Mouse (Mus musculus) intestine, embryonic 14.5 days (tissue): ENCODE results near the gene Gm8947. TPM values are rescaled to one million over a fixed set of nuclear protein-coding genes. Genes with fewer than 3 reads are reported as not detected.
"Not testable (repeated sequence)": the region's sequence is repeated elsewhere in the genome, so short reads cannot be mapped to it uniquely, and the experiment has no call there.

Experiments used
- ATAC-seq: fragments of 200-750 bp; cut with Nextera tagmentation; replicated peaks from 2 replicates; pipeline ENCODE4 v1.8.0; 2017; ENCODE audit warnings: low read depth, moderate number of reproducible peaks, moderate TSS enrichment, moderate library complexity; ENCODE audit not compliant: low FRiP score, low TSS enrichment
- DNase-seq: peaks from one replicate; pipeline ENCODE4 v3.0.0-alpha.2; 2018; ENCODE audit warnings: low spot score
- H3K27ac ChIP-seq: fragments of 300-500 bp; sonication (generic); 2 replicates; pipeline ENCODE4 v1.5.1; 2014; ENCODE audit warnings: low read depth, mild to moderate bottlenecking, control low read depth
- H3K27me3 ChIP-seq: fragments of 300-500 bp; sonication (generic); replicated peaks from 2 replicates; pipeline ENCODE4 v1.6.1; 2014; ENCODE audit warnings: low read length, control low read depth; ENCODE audit not compliant: control insufficient read depth, insufficient read depth
- H3K36me3 ChIP-seq: fragments of 300-500 bp; sonication (generic); 2 replicates; pipeline ENCODE4 v1.6.1; 2014; ENCODE audit warnings: low read length, control low read depth; ENCODE audit not compliant: control insufficient read depth, insufficient read depth
- H3K4me1 ChIP-seq: fragments of 300-500 bp; sonication (generic); replicated peaks from 2 replicates; pipeline ENCODE4 v1.6.1; 2014; ENCODE audit warnings: low read length, control low read depth, mixed read lengths; ENCODE audit not compliant: control insufficient read depth, insufficient read depth
- H3K4me2 ChIP-seq: fragments of 300-500 bp; sonication (generic); 2 replicates; pipeline ENCODE4 v1.6.1; 2014; ENCODE audit warnings: low read length
- H3K4me3 ChIP-seq: fragments of 300-500 bp; sonication (generic); 2 replicates; pipeline ENCODE4 v1.5.1; 2014; ENCODE audit warnings: low read depth, low read length, control low read depth, mixed read lengths
- H3K9ac ChIP-seq: fragments of 300-500 bp; sonication (generic); 2 replicates; pipeline ENCODE4 v1.6.1; 2014; ENCODE audit warnings: mild to moderate bottlenecking, low read length
- H3K9me3 ChIP-seq: fragments of 300-500 bp; sonication (generic); 2 replicates; pipeline ENCODE4 v1.6.1; 2016; ENCODE audit warnings: low read length, control low read depth; ENCODE audit not compliant: control insufficient read depth
- WGBS: fragments of 180-500 bp; shearing (Covaris S2); extraction: QIAGEN DNeasy Blood & Tissue Kit; methylation state at CpG from one replicate; pipeline ENCODE4 v1.1.7; 2014; 5-methylcytosine and 5-hydroxymethylcytosine counted together
- polyA plus RNA-seq: library from polyadenylated mRNA; unstranded; fragments of >200 nt; fragmentation: Nextera tagmentation; extraction: Ambion mirVana; gene quantifications from 2 replicates; pipeline ENCODE4 v1.2.1, GENCODE M21; 2014

The Gm8947 gene
- polyA plus RNA-seq, 1 experiment from 2014 or later = 0.32 TPM

- not testable (repeated sequence) for H3K9me3 ChIP-seq, H3K27me3 ChIP-seq
- WGBS = 89% methylated on average over 4 of the region's 8 CpGs
These were observed 17.7 kb downstream of the Gm8947 start, which contains the start of gene Gm47996 for GRCm38 (mm10) chr1:151209824-151210355. Gene Gm47996, plus strand, starts transcription at chr1:151210131.

GRCm38 (mm10) chr1:151211666-151212065 lies 19.5 kb downstream of the Gm8947 start:
- not testable (repeated sequence) for ATAC-seq, H3K27me3 ChIP-seq, H3K4me1 ChIP-seq, H3K9ac ChIP-seq, H3K36me3 ChIP-seq, DNase-seq, H3K9me3 ChIP-seq, H3K4me3 ChIP-seq, H3K4me2 ChIP-seq, H3K27ac ChIP-seq
- 87% methylated on average over 5 of the region's 5 CpGs for WGBS

More at GRCm38 (mm10) chr1:151209824-151210355, 17.7 kb downstream of the Gm8947 start, which contains the start of gene Gm47996:
- not testable (repeated sequence) for H3K4me2 ChIP-seq, H3K9ac ChIP-seq, H3K4me1 ChIP-seq, DNase-seq, H3K27ac ChIP-seq, ATAC-seq, H3K36me3 ChIP-seq, H3K4me3 ChIP-seq

DNA sequence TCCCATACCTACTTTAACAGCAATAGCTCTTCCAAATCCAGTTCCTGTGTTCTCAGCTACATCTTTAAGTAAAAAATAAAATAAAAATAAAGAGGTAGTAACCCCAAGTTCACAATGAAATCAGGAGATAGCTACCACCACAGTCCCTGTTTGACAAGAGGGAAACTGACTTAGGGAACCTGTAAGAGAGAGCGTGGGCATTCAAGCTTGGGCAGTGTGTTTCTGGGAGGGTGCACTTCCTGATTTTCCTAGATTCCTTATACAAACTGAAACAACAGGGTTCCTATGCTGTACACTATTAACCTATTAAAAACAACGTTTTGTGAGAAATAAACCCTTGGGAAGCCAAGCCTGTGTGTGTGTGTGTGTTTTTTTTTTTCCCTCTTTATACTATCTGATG lies 22.7 kb downstream of the Gm8947 start:
- 0 out of 2 replicates have a peak, but pooled peaks cover 2% of the 10 kb centered on the region for H3K4me1 ChIP-seq
- DNase-seq (no peak), ATAC-seq (no peak)
- no peak overlapping the region for H3K27ac ChIP-seq
- 74% methylated on average over 2 of the region's 2 CpGs for WGBS
- H3K9ac ChIP-seq = no peak overlapping the region
- H3K4me2 ChIP-seq = no peak overlapping the region
- H3K4me3 ChIP-seq = no peak overlapping the region
- H3K9me3 ChIP-seq = no peaks in the 10 kb centered on the region
- no peaks in the 10 kb centered on the region for H3K36me3 ChIP-seq
- no peaks in the 10 kb centered on the region for H3K27me3 ChIP-seq

GRCm38 (mm10) chr1:151215985-151216384 lies 23.8 kb downstream of the Gm8947 start:
- H3K4me2 ChIP-seq = no peak overlapping the region
- 41% methylated on average over 1 of the region's 1 CpGs for WGBS
- H3K27ac ChIP-seq = no peak overlapping the region
- no peak overlapping the region for H3K4me3 ChIP-seq
- no peak overlapping the region for H3K9ac ChIP-seq
- no peaks in the 10 kb centered on the region for H3K9me3 ChIP-seq
- H3K36me3 ChIP-seq = no peaks in the 10 kb centered on the region
- H3K27me3 ChIP-seq = no peaks in the 10 kb centered on the region
- ATAC-seq (peak; percentile 72; the same call in 1 of the 2 replicates), DNase-seq (no peak)
- 0 out of 2 replicates have a peak, but pooled peaks cover 2% of the 10 kb centered on the region for H3K4me1 ChIP-seq

- no peak for DNase-seq
- no peaks in the 10 kb centered on the region for H3K9me3 ChIP-seq
- H3K27ac ChIP-seq = no peak overlapping the region
- 0 out of 2 replicates have a peak, but pooled peaks cover 2% of the 10 kb centered on the region for H3K4me1 ChIP-seq
- WGBS = 71% methylated on average over 3 of the region's 3 CpGs
- H3K27me3 ChIP-seq = no peaks in the 10 kb centered on the region
- H3K36me3 ChIP-seq = no peaks in the 10 kb centered on the region
- H3K4me2 ChIP-seq = no peak overlapping the region
- H3K4me3 ChIP-seq = no peak overlapping the region
- H3K9ac ChIP-seq = no peak overlapping the region
- ATAC-seq = no peak
These were observed 24.2 kb downstream of the Gm8947 start for GRCm38 (mm10) chr1:151216417-151216816.

DNA sequence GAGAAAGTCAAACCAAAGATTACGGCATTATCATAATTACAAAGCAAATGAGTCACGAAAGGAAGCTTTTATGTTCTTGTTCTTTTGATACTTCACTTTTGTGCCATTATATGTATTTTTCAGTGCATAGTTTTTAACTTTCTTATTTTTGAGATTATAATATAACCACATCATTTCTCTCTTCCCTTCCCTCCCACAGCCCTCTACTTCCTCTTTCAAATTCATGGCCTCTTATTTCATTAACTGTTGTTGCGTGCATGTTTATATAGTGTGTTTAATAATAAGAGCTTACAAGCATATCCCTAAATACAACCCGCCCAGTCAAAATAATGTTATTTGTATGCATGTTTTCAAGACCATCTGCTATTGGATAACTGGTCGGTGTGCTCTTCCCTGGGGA lies 26.9 kb downstream of the Gm8947 start:
- Histone ChIP-seq H3K27ac (no peak overlapping the region), H3K4me1 (0 out of 2 replicates have a peak, but pooled peaks cover 2% of the 10 kb centered on the region), H3K4me3 (no peak overlapping the region), H3K9ac (no peak overlapping the region), H3K4me2 (no peak overlapping the region), H3K9me3 (no peaks in the 10 kb centered on the region), H3K36me3 (no peaks in the 10 kb centered on the region), H3K27me3 (no peaks in the 10 kb centered on the region)
- ATAC-seq = no peak
- 89% methylated on average over 5 of the region's 5 CpGs for WGBS
- DNase-seq = no peak

GRCm38 (mm10) chr1:151220098-151220497 lies 27.9 kb downstream of the Gm8947 start:
- no peaks in the 10 kb centered on the region for H3K27me3 ChIP-seq
- no peak for ATAC-seq
- no peak for DNase-seq
- no peaks in the 10 kb centered on the region for H3K4me1 ChIP-seq
- WGBS = 70% methylated on average over 7 of the region's 7 CpGs
- H3K36me3 ChIP-seq = no peaks in the 10 kb centered on the region
- H3K4me3 ChIP-seq = no peak overlapping the region
- H3K27ac ChIP-seq = no peak overlapping the region
- H3K4me2 ChIP-seq = no peak overlapping the region
- no peaks in the 10 kb centered on the region for H3K9me3 ChIP-seq
- no peak overlapping the region for H3K9ac ChIP-seq

- ATAC-seq = no peak
- no peaks in the 10 kb centered on the region for H3K27me3 ChIP-seq
- H3K9me3 ChIP-seq = no peaks in the 10 kb centered on the region
- no peak overlapping the region for H3K9ac ChIP-seq
- DNase-seq = no peak
- no peak overlapping the region for H3K4me3 ChIP-seq
- H3K4me2 ChIP-seq = no peak overlapping the region
- H3K36me3 ChIP-seq = no peaks in the 10 kb centered on the region
- 86% methylated on average over 10 of the region's 10 CpGs for WGBS
- no peak overlapping the region for H3K27ac ChIP-seq
- no peaks in the 10 kb centered on the region for H3K4me1 ChIP-seq
These were observed 30.5 kb downstream of the Gm8947 start for GRCm38 (mm10) chr1:151222561-151223267.

GRCm38 (mm10) chr1:151223377-151223776 lies 31.2 kb downstream of the Gm8947 start:
- no peak overlapping the region for H3K4me2 ChIP-seq
- ATAC-seq (no peak), DNase-seq (no peak)
- 71% methylated on average over 1 of the region's 1 CpGs for WGBS
- no peak overlapping the region for H3K9ac ChIP-seq
- no peaks in the 10 kb centered on the region for H3K4me1 ChIP-seq
- no peak overlapping the region for H3K4me3 ChIP-seq
- H3K36me3 ChIP-seq = no peaks in the 10 kb centered on the region
- H3K27me3 ChIP-seq = no peaks in the 10 kb centered on the region
- H3K9me3 ChIP-seq = no peaks in the 10 kb centered on the region
- H3K27ac ChIP-seq = no peak overlapping the region
